In the genomic region with DNA sequence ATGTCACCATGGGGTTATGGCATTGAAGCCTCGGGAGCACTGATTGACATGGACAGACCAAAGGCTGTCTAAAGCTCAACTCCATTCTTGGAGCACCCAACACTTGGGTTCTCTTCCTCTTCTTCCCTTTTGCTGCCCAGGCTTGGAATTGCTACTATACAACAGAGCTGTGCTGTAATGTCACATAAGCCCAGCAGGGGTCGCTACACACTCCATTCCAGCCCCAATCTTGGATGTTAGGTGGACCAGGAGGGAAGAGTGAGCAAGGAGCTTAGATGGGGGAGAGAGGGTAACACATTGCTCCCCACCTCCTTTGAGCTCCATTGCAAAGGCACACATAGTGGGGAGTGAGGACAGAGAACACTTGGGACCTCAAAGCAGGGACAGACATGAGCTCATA, we compare ENCODE assay signal across 9 mouse cellular contexts. TPM values are rescaled to one million over a fixed set of nuclear protein-coding genes. Genes with fewer than 3 reads are reported as not detected.
DNase-seq lines count a peak whose midpoint lies in the region; ATAC-seq and TF ChIP-seq lines count a peak whose summit lies in the region.
"Had no signal": no experiment of that assay in that cellular context is flagged by ENCODE, and none has a peak within 500 bp of the region (broad histone marks: within the 10 kb centered on the region; RNA-seq: fewer than 3 reads in every experiment).

No protein-coding gene starts in this region.

- 0 out of 2 replicates have a peak, but pooled peaks have one; percentile 2 for ATAC-seq in hindbrain, postnatal 0 days
- no peak for ATAC-seq in hindbrain, embryonic 14.5 days (ENCODE audit: low FRiP score)

- peaks cover 11% of the 10 kb centered on the region for H3K4me1 ChIP-seq in hindbrain, postnatal 0 days (ENCODE audit: insufficient read depth, low read length)
- 0 out of 2 replicates have a peak, but pooled peaks cover 6% of the 10 kb centered on the region for H3K4me1 ChIP-seq in hindbrain, embryonic 14.5 days (replicated peaks; ENCODE audit: control insufficient read depth, insufficient read depth, low read length)
- no peaks in the 10 kb centered on the region for H3K4me1 ChIP-seq in testis, adult 2 months (ENCODE audit: control insufficient read depth, insufficient read depth, low read length)

- no peak overlapping the region for H3K27ac ChIP-seq in hindbrain, postnatal 0 days
- no peak overlapping the region for H3K27ac ChIP-seq in hindbrain, embryonic 14.5 days
- no peak overlapping the region for H3K27ac ChIP-seq in testis, adult 2 months (ENCODE audit: control insufficient read depth, insufficient read depth, low read depth, low read length)

- no peaks in the 10 kb centered on the region for H3K9me3 ChIP-seq in hindbrain, postnatal 0 days (ENCODE audit: low read length)
- no peaks in the 10 kb centered on the region for H3K9me3 ChIP-seq in hindbrain, embryonic 14.5 days (ENCODE audit: control insufficient read depth, low read length)

- H3K4me2 ChIP-seq in hindbrain, postnatal 0 days (ENCODE audit: low read depth, low read length), result no peak overlapping the region
- no peak overlapping the region for H3K4me2 ChIP-seq in hindbrain, embryonic 14.5 days (replicated peaks)

- H3K4me3 ChIP-seq in hindbrain, postnatal 0 days (ENCODE audit: low read length), result no peak overlapping the region
- no peak overlapping the region for H3K4me3 ChIP-seq in hindbrain, embryonic 14.5 days (replicated peaks; ENCODE audit: low read length)
- no peak overlapping the region for H3K4me3 ChIP-seq in testis, adult 2 months (ENCODE audit: control insufficient read depth, low read depth, low read length)
- H3K4me3 ChIP-seq: erythroblast, embryonic 14.5 days had no signal

- peak; percentile 69 for DNase-seq in hindbrain, postnatal 0 days (ENCODE audit: low spot score)
- DNase-seq in hindbrain, embryonic 14.5 days (ENCODE audit: low spot score), result no peak
- no peak for DNase-seq in testis, postnatal 14 days (ENCODE audit: low spot score)
- DNase-seq in adrenal gland, postnatal 25 days, result peak; percentile 57
- peak; percentile 28 for DNase-seq in lung, postnatal 14 days
- DNase-seq in Muller cell, postnatal 12 days (ENCODE audit: inconsistent ontology term), result no peak
- no peak for DNase-seq in ovary, postnatal 14 days (ENCODE audit: low spot score)

- H3K9ac ChIP-seq in hindbrain, postnatal 0 days (replicated peaks; ENCODE audit: low read length), result no peak overlapping the region
- no peak overlapping the region for H3K9ac ChIP-seq in hindbrain, embryonic 14.5 days

- H3K27me3 ChIP-seq in hindbrain, postnatal 0 days (ENCODE audit: insufficient read depth, low read length), result no peaks in the 10 kb centered on the region
- H3K27me3 ChIP-seq in hindbrain, embryonic 14.5 days (ENCODE audit: control insufficient read depth, insufficient read depth, low read length), result no peaks in the 10 kb centered on the region
- H3K27me3 ChIP-seq in testis, adult 2 months (ENCODE audit: control insufficient read depth, insufficient read depth, low read length), result no peaks in the 10 kb centered on the region

- WGBS in hindbrain, postnatal 0 days, result 11% methylated on average over 2 of the region's 2 CpGs
- 9% methylated on average over 2 of the region's 2 CpGs for WGBS in hindbrain, embryonic 14.5 days

- TF ChIP-seq CTCF in hindbrain, postnatal 0 days (IDR thresholded peaks at IDR 0.05; ENCODE audit: low read depth), result peak; percentile 89
- TF ChIP-seq CTCF in testis, adult 2 months (IDR thresholded peaks at IDR 0.05; ENCODE audit: control insufficient read depth, insufficient read depth, insufficient replicate concordance, low read depth, low read length), result peak; percentile 73; the same call in 1 of the 2 replicates

- no peak for TF ChIP-seq POLR2A in testis, adult 2 months (IDR thresholded peaks at IDR 0.05; ENCODE audit: control insufficient read depth, low read depth, low read length)

- H3K36me3 ChIP-seq in hindbrain, postnatal 0 days (ENCODE audit: insufficient read depth, low read length), result no peaks in the 10 kb centered on the region
- no peaks in the 10 kb centered on the region for H3K36me3 ChIP-seq in hindbrain, embryonic 14.5 days (replicated peaks; ENCODE audit: control insufficient read depth, insufficient read depth)
- H3K36me3 ChIP-seq in testis, adult 2 months (ENCODE audit: control insufficient read depth, insufficient read depth, low read length), result no peaks in the 10 kb centered on the region

RNA-seq across cellular contexts. Expression of gene Pde2a, which starts 6.2 kb away (rescaled TPM):
- total RNA-seq in hindbrain, postnatal 0 days (2014; rRNA removed), result 54.4 and 55.8 TPM in 2 replicates
- polyA plus RNA-seq in hindbrain, postnatal 0 days (2015; fragmentation: Nextera tagmentation; extraction: Ambion mirVana), result 26.7 and 27.1 TPM in 2 replicates
- polyA plus RNA-seq in hindbrain, embryonic 14.5 days (2014; fragmentation: Nextera tagmentation; extraction: Ambion mirVana), result 25.9 and 26.6 TPM in 2 replicates
- 7.4 and 10.3 TPM in 2 replicates for polyA plus RNA-seq in testis, adult 2 months (2012; rRNA removed)
- 161 and 169 TPM in 2 replicates for total RNA-seq in adrenal gland, postnatal 25 days (2021)

RNA-seq across cellular contexts. Expression of gene Gm45837, which starts 17.1 kb away (rescaled TPM):
- not detected in 2 replicates for total RNA-seq in hindbrain, postnatal 0 days (2014; rRNA removed)
- polyA plus RNA-seq in hindbrain, postnatal 0 days (2015; fragmentation: Nextera tagmentation; extraction: Ambion mirVana), result not detected in 2 replicates
- 1.3 TPM in 1 of 2 replicates, not detected in the other for polyA plus RNA-seq in hindbrain, embryonic 14.5 days (2014; fragmentation: Nextera tagmentation; extraction: Ambion mirVana)
- not detected in 2 replicates for polyA plus RNA-seq in testis, adult 2 months (2012; rRNA removed)
- 4.2 TPM in 1 of 2 replicates, not detected in the other for total RNA-seq in adrenal gland, postnatal 25 days (2021)
- polyA plus RNA-seq: erythroblast, embryonic 14.5 days had no signal

Comparison
In these comparisons a context has a peak if more than half of its experiments do, and no peak if none do; other contexts are left out.
1. DNase-seq: peak in hindbrain, postnatal 0 days (single experiment), adrenal gland, postnatal 25 days (single experiment) and lung, postnatal 14 days (single experiment); none in hindbrain, embryonic 14.5 days (single experiment), testis, postnatal 14 days (single experiment), Muller cell, postnatal 12 days (single experiment) and ovary, postnatal 14 days (single experiment).